Mouse (Mus musculus) embryonic facial prominence, embryonic 11.5 days (tissue): ENCODE measurements around the gene Mus81. TPM values are rescaled to one million over a fixed set of nuclear protein-coding genes. Genes with fewer than 3 reads are reported as not detected.

Experiments
- ATAC-seq: fragments of 200-750 bp; cut with Nextera tagmentation; replicated peaks from 2 replicates; pipeline ENCODE4 v1.8.0; 2017; ENCODE audit warnings: low read depth; ENCODE audit not compliant: insufficient number of reproducible peaks, low FRiP score, low TSS enrichment
- DNase-seq: peaks from one replicate; pipeline ENCODE4 v3.0.0-alpha.2; 2015; ENCODE audit warnings: low spot score
- H3K27ac ChIP-seq: fragments of 300-500 bp; sonication (generic); replicated peaks from 2 replicates; pipeline ENCODE4 v1.5.1; 2014; ENCODE audit warnings: mild to moderate bottlenecking, low read depth, low read length, control low read depth
- H3K27me3 ChIP-seq: fragments of 300-500 bp; sonication (generic); 2 replicates; pipeline ENCODE4 v1.6.1; 2014; ENCODE audit warnings: mild to moderate bottlenecking, low read length, moderate library complexity, mixed read lengths; ENCODE audit not compliant: control insufficient read depth, insufficient read depth
- H3K36me3 ChIP-seq: fragments of 300-500 bp; sonication (generic); replicated peaks from 2 replicates; pipeline ENCODE4 v1.6.1; 2014; ENCODE audit warnings: low read depth, mild to moderate bottlenecking, low read length, moderate library complexity, mixed read lengths; ENCODE audit not compliant: control insufficient read depth, insufficient read depth
- H3K4me1 ChIP-seq: fragments of 300-500 bp; sonication (generic); 2 replicates; pipeline ENCODE4 v1.6.1; 2014; ENCODE audit warnings: low read length, mixed read lengths; ENCODE audit not compliant: control insufficient read depth, insufficient read depth
- H3K4me2 ChIP-seq: fragments of 300-500 bp; sonication (generic); 2 replicates; pipeline ENCODE4 v1.6.1; 2014; ENCODE audit warnings: low read depth, mild to moderate bottlenecking, control low read depth, low read length, moderate library complexity
- H3K4me3 ChIP-seq: fragments of 300-500 bp; sonication (generic); 2 replicates; pipeline ENCODE4 v1.5.1; 2014; ENCODE audit warnings: low read depth, low read length, control low read depth
- H3K9ac ChIP-seq: fragments of 300-500 bp; sonication (generic); replicated peaks from 2 replicates; pipeline ENCODE4 v1.6.1; 2014; ENCODE audit warnings: mild to moderate bottlenecking, control low read depth, low read length
- H3K9me3 ChIP-seq: fragments of 300-500 bp; sonication (generic); replicated peaks from 2 replicates; pipeline ENCODE4 v1.6.1; 2016; ENCODE audit warnings: mild to moderate bottlenecking, low read length, inconsistent platforms, mixed read lengths; ENCODE audit not compliant: control insufficient read depth
- WGBS: fragments of 180-500 bp; shearing (Covaris S2); extraction: QIAGEN DNeasy Blood & Tissue Kit; methylation state at CpG from one replicate; pipeline ENCODE4 v1.1.7; 2014; 5-methylcytosine and 5-hydroxymethylcytosine counted together
- polyA plus RNA-seq: library from polyadenylated mRNA; unstranded; fragments of >200 nt; fragmentation: Nextera tagmentation; extraction: Ambion mirVana; gene quantifications from 2 replicates; pipeline ENCODE4 v1.2.1, GENCODE M21; 2014

Mus81 gene
- polyA plus RNA-seq, 1 experiment from 2014 or later: 29.6 TPM

DNA sequence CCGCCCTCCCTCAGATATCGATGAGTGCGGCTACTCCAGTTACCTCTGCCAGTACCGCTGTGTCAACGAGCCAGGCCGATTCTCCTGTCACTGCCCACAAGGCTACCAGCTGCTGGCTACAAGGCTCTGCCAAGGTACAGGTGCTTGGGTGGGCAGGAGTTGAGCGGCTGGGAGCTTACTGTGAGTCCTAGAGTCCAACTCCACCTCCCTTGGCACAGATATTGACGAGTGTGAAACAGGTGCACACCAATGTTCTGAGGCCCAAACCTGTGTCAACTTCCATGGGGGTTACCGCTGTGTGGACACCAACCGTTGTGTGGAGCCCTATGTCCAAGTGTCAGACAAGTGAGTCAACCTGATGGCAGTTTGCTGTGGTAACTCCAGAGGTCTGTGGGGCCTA is 8.2 kb downstream of the Mus81 start:
- Histone ChIP-seq H3K4me2 (no peak overlapping the region), H3K27me3 (no peaks in the 10 kb centered on the region), H3K9me3 (no peaks in the 10 kb centered on the region), H3K4me1 (no peaks in the 10 kb centered on the region), H3K36me3 (peaks cover 6% of the 10 kb centered on the region), H3K9ac (no peak overlapping the region), H3K27ac (no peak overlapping the region), H3K4me3 (no peak overlapping the region)
- DNase-seq (no peak), ATAC-seq (no peak)
- 93% methylated on average over 10 of the region's 10 CpGs for WGBS

DNA sequence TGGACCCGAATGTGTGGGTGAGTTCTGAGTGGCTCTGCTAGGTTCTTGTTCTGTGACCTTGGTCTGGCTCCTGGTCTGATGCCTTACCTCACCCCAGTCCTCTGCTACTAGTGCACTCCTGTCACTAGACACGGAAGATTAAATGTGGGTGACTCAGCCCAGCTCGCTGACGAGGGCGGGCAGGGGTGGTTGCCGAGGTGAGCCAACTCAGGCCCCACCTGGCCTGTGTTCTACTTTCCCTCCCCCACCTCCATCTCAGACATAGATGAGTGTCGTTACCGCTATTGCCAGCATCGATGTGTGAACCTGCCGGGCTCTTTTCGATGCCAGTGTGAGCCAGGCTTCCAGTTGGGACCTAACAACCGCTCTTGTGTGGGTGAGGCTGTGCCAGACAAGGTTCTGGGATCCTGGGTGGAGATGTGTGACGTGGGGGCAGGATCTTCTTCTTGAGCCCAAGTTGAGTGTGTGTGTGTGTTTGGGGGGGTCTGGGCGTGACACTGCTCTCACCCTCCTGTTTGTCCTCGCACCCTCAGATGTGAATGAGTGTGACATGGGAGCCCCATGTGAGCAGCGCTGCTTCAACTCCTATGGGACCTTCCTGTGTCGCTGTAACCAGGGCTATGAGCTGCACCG is 10.4 kb downstream of the Mus81 start:
- H3K4me1 ChIP-seq: no peaks in the 10 kb centered on the region
- no peaks in the 10 kb centered on the region for H3K27me3 ChIP-seq
- no peak overlapping the region for H3K4me3 ChIP-seq
- peaks cover under 1% of the 10 kb centered on the region for H3K36me3 ChIP-seq
- no peaks in the 10 kb centered on the region for H3K9me3 ChIP-seq
- no peak for DNase-seq
- 90% methylated on average over 18 of the region's 18 CpGs for WGBS
- no peak overlapping the region for H3K9ac ChIP-seq
- H3K4me2 ChIP-seq: no peak overlapping the region
- ATAC-seq: no peak
- H3K27ac ChIP-seq: no peak overlapping the region

DNA sequence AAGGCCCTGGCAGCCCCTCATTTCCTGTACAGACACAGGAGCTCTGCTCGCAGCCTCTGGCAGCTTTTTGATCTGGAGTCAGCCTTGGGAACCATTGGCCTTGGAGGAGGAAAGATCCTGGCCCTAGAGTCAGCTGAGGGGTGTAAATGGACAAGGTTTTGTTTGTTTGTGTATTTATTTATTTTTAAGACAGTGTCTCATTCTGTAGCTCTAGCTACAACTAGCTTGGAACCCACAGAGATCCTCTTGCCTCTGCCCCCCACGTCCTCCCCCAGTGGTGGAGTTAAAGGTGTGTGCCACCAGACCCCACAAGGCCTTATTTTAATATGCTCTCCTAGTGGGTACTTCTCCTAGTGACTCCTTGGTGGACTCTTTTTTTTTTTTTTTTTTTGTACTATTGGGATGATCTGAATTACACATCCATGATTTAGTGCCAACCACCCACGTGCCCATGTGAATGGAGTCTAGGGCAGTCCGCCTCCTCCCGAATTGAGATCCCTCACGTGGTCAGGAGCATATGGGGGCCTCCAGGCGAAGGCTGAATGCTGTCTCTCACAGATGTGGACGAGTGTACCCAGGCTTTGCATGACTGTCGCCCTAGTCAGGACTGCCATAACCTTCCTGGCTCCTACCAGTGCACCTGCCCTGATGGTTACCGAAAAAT is 11.1 kb downstream of the Mus81 start:
- Histone ChIP-seq H3K4me2 (no peak overlapping the region), H3K9ac (no peak overlapping the region), H3K27me3 (no peaks in the 10 kb centered on the region), H3K36me3 (no peaks in the 10 kb centered on the region; the same call in 1 of the 2 replicates), H3K4me1 (no peaks in the 10 kb centered on the region), H3K4me3 (no peak overlapping the region), H3K9me3 (no peaks in the 10 kb centered on the region), H3K27ac (no peak overlapping the region)
- DNase-seq (no peak), ATAC-seq (no peak)
- 85% methylated on average over 10 of the region's 10 CpGs for WGBS

DNA sequence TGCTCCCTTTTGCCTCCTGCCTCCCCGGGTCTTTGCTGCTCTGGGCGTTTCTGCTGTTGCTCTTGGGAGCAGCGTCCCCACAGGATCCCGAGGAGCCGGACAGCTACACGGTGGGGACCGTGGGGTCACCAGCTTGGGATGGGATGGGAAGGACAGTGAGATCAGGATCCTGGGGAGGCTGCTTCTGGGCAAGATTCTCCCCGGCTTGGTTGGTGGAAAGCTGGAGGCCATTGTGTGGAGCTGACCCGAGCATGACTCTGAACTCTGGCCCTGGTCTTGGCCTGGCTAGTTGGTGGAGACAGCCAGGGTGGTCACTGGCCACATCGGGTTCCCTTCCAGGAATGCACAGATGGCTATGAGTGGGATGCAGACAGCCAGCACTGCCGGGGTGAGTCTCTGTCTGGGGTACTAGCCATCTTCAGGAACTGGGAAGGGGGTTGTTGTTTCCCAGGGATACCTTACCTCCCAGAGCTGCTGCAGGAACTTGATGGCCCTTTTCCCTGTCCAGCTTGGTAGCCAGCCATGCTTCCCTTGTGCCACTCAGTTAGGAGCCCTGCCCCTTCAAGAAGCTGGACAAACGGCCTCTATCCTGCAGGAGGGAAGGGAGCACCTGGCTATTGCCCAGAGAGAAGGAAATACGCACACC is 13.0 kb downstream of the Mus81 start:
- H3K9me3 ChIP-seq: no peaks in the 10 kb centered on the region
- H3K9ac ChIP-seq: peak overlapping the region; percentile 86
- H3K4me2 ChIP-seq: peak overlapping the region; percentile 79
- no peaks in the 10 kb centered on the region for H3K27me3 ChIP-seq
- H3K36me3 ChIP-seq: no peaks in the 10 kb centered on the region
- H3K4me1 ChIP-seq: no peaks in the 10 kb centered on the region
- peak; percentile 10; the same call in 1 of the 2 replicates for ATAC-seq
- no peak for DNase-seq
- peak overlapping the region; percentile 82 for H3K27ac ChIP-seq
- WGBS: 17% methylated on average over 13 of the region's 13 CpGs
- H3K4me3 ChIP-seq: peak overlapping the region; percentile 67

DNA sequence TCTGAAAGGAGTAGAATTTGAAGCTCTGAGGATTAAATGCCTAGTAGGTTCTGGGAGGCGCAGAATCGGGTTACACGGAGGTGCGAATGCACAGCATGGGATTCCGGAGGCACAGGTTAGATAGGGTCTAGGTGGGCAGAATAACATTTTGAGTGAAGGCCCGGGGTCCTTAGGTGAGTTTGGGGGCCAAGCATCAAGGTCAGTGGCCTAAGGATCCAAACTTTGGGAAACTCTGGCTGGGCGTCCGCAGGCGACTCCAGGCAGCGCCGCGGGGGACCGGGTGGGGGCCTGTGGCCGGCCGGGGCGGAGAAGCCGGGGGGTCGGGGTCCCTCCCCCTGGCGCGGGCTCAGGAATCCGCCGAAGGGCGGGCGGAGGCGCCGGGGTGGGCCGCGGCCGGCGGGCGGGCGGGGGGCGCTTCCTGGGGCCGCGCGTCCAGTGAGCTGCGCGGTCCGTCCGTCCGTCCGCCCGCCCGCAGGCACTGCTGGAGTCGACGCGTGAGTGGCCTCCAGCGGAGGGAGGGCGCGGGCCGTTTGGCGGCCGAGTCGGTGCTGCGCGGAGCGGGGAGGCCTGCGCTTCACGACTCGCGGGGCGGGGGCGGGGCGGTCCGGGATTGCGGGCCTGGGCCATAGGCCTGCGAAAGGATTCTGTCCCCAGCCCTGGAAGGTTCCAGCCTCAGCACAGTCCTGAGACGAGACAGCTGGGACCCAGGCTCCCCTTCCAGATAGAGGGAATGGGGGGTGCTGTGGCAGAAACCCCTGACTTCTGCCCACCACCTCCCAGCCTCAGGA is 13.7 kb downstream of the Mus81 start:
- no peaks in the 10 kb centered on the region for H3K27me3 ChIP-seq
- peak overlapping the region; percentile 79 for H3K4me2 ChIP-seq
- ATAC-seq: peak; percentile 68
- H3K9ac ChIP-seq: peak overlapping the region; percentile 86
- H3K4me1 ChIP-seq: no peaks in the 10 kb centered on the region
- DNase-seq: peak; percentile 59
- H3K9me3 ChIP-seq: no peaks in the 10 kb centered on the region
- H3K27ac ChIP-seq: peak overlapping the region; percentile 82
- WGBS: under 1% methylated on average over 55 of the region's 68 CpGs
- H3K4me3 ChIP-seq: peak overlapping the region; percentile 67
- H3K36me3 ChIP-seq: no peaks in the 10 kb centered on the region

DNA sequence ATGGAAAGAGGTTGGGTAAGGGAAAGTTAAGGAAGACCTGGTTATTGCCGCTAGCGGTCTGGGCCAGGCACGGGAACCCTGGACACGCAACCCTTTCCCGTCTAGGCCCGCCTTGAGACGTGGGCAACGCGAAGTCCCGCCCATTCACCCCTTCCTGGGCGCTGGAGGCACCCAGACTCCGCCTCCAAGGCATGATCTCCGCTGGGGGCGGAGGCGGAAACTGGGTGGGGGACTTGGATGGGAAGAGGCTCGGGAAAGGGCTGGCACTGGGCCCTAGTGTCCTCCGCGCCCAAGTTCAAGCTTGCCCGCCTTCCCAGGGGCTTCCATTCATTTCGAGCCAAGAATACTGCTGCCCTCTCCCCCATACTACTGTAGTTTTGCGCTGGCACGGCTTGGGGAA is 14.5 kb downstream of the Mus81 start, which contains the start of gene Efemp2:
TSS of gene Efemp2 (plus strand) at position 235 of the 400 bp plus-strand sequence.
- Histone ChIP-seq H3K36me3 (no peaks in the 10 kb centered on the region), H3K27me3 (no peaks in the 10 kb centered on the region), H3K4me3 (peak within 1 kb of the TSS; percentile 67), H3K27ac (peak within 1 kb of the TSS; percentile 82), H3K9ac (peak within 1 kb of the TSS; percentile 86), H3K4me1 (no peaks in the 10 kb centered on the region), H3K4me2 (peak within 1 kb of the TSS; percentile 79), H3K9me3 (no peaks in the 10 kb centered on the region)
- DNase-seq (peak; percentile 83), ATAC-seq (peak; percentile 41; the same call in 1 of the 2 replicates)
- 1% methylated on average over 22 of the region's 22 CpGs for WGBS

DNA sequence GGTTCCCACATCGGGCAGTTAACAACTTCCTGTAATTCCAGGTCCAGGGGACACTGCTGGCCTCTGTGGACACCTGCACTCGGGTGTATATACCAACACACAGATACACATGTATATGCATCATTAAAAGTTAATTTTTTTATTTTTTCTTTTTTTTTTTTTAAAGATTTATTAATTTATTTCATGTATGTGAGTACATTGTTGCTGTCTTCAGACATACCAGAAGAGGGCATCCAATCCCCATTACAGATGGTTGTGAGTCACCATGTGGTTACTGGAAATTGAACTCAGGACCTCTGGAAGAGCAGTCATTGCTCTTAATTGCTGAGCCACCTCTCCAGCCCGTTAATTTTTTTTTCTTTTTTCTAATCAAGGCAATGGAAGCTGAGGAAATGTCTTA is 15.3 kb downstream of the Mus81 start:
- no peak for ATAC-seq
- H3K4me3 ChIP-seq: 0 out of 2 replicates have a peak overlapping the region, but pooled peaks have one; percentile 6
- WGBS: 75% methylated on average over 3 of the region's 3 CpGs

More for the DNA sequence above, 15.3 kb downstream of the Mus81 start:
- no peaks in the 10 kb centered on the region for H3K27me3 ChIP-seq
- H3K9ac ChIP-seq: no peak overlapping the region
- H3K4me1 ChIP-seq: no peaks in the 10 kb centered on the region
- H3K9me3 ChIP-seq: no peaks in the 10 kb centered on the region
- no peaks in the 10 kb centered on the region for H3K36me3 ChIP-seq
- H3K4me2 ChIP-seq: no peak overlapping the region
- H3K27ac ChIP-seq: no peak overlapping the region
- DNase-seq: no peak
